Mouse (Mus musculus) testis, postnatal 10 days (tissue): ENCODE measurements around the gene Ado.
A peak's percentile ranks its signal among the peaks of the same experiment; 100 is the strongest.

ENCODE experiments used
- DNase-seq: peaks from one replicate; pipeline ENCODE4 v3.0.0; 2021; ENCODE audit warnings: low spot score

Ado gene

GRCm38 (mm10) chr10:67548877-67549731, at the start of gene Ado:
TSS of gene Ado (minus strand) at chr10:67548955.
- DNase-seq, result peak; percentile 91

- no peak for DNase-seq
These were observed 46.5 kb upstream of the Ado start for GRCm38 (mm10) chr10:67595278-67595677.

- DNase-seq, result no peak
These were observed 37.3 kb upstream of the Ado start for GRCm38 (mm10) chr10:67585873-67586610.

- no peak for DNase-seq
These were observed 33.0 kb upstream of the Ado start for GRCm38 (mm10) chr10:67581698-67582285.

- no peak for DNase-seq
These were observed 31.1 kb upstream of the Ado start for GRCm38 (mm10) chr10:67579830-67580229.

- DNase-seq, result no peak
These were observed 24.6 kb upstream of the Ado start for GRCm38 (mm10) chr10:67573310-67573709.

- DNase-seq, result no peak
These were observed 22.7 kb upstream of the Ado start for GRCm38 (mm10) chr10:67571443-67571842.

- DNase-seq, result no peak
These were observed 20.8 kb upstream of the Ado start for GRCm38 (mm10) chr10:67569539-67569938.

- no peak for DNase-seq
These were observed 17.3 kb upstream of the Ado start for GRCm38 (mm10) chr10:67566104-67566503.

GRCm38 (mm10) chr10:67564509-67564908, 15.8 kb upstream of the Ado start:
- DNase-seq, result no peak

GRCm38 (mm10) chr10:67561185-67561584, 12.4 kb upstream of the Ado start:
- DNase-seq, result no peak

- no peak for DNase-seq
These were observed 11.1 kb upstream of the Ado start for GRCm38 (mm10) chr10:67559765-67560394.

GRCm38 (mm10) chr10:67558053-67558452, 9.3 kb upstream of the Ado start:
- DNase-seq, result no peak

- peak; percentile 73 for DNase-seq
These were observed 397 bp downstream of the Ado start for GRCm38 (mm10) chr10:67548261-67548854.

- no peak for DNase-seq
These were observed 900 bp downstream of the Ado start for GRCm38 (mm10) chr10:67547850-67548260.

- no peak for DNase-seq
These were observed 8.2 kb downstream of the Ado start for GRCm38 (mm10) chr10:67540591-67540990.

GRCm38 (mm10) chr10:67539401-67539730, 9.4 kb downstream of the Ado start:
- DNase-seq, result no peak

GRCm38 (mm10) chr10:67538585-67539400, 10.0 kb downstream of the Ado start:
- DNase-seq, result peak; percentile 49

- peak; percentile 47 for DNase-seq
These were observed 10.6 kb downstream of the Ado start for GRCm38 (mm10) chr10:67538106-67538505.

- peak; percentile 93 for DNase-seq
These were observed 11.4 kb downstream of the Ado start for GRCm38 (mm10) chr10:67537151-67537994.
